Mouse (Mus musculus) heart, embryonic 13.5 days (tissue): Measurements from ENCODE around the gene Ccl24. TPM values are rescaled to one million over a fixed set of nuclear protein-coding genes. Genes with fewer than 3 reads are reported as not detected.

Experiments used
- ATAC-seq: fragments of 200-750 bp; cut with Nextera tagmentation; 2 replicates; pipeline ENCODE4 v1.8.0; 2017; ENCODE audit warnings: moderate TSS enrichment; ENCODE audit not compliant: insufficient number of reproducible peaks, low FRiP score, low TSS enrichment; ENCODE audit errors: extremely low read depth
- H3K27ac ChIP-seq: fragments of 300-500 bp; sonication (generic); replicated peaks from 2 replicates; pipeline ENCODE4 v1.5.1; 2015; ENCODE audit warnings: moderate library complexity, mild to moderate bottlenecking, inconsistent platforms
- H3K27me3 ChIP-seq: fragments of 300-500 bp; sonication (generic); replicated peaks from 2 replicates; pipeline ENCODE4 v1.6.1; 2015; ENCODE audit warnings: mild to moderate bottlenecking, inconsistent platforms
- H3K36me3 ChIP-seq: fragments of 300-500 bp; sonication (generic); 2 replicates; pipeline ENCODE4 v1.6.1; 2015; ENCODE audit warnings: mild to moderate bottlenecking, inconsistent platforms
- H3K4me1 ChIP-seq: fragments of 300-500 bp; sonication (generic); 2 replicates; pipeline ENCODE4 v1.6.1; 2015; ENCODE audit warnings: inconsistent platforms
- H3K4me2 ChIP-seq: fragments of 300-500 bp; sonication (generic); 2 replicates; pipeline ENCODE4 v1.6.1; 2015; ENCODE audit warnings: inconsistent platforms, mild to moderate bottlenecking, moderate library complexity
- H3K4me3 ChIP-seq: fragments of 300-500 bp; sonication (generic); 2 replicates; pipeline ENCODE4 v1.5.1; 2015; ENCODE audit warnings: moderate library complexity, mild to moderate bottlenecking, inconsistent platforms
- H3K9ac ChIP-seq: fragments of 300-500 bp; sonication (generic); 2 replicates; pipeline ENCODE4 v1.6.1; 2015; ENCODE audit warnings: inconsistent platforms, mild to moderate bottlenecking, moderate library complexity
- H3K9me3 ChIP-seq: fragments of 300-500 bp; sonication (generic); 2 replicates; pipeline ENCODE4 v1.6.1; 2016; ENCODE audit warnings: inconsistent platforms
- WGBS: fragments of 180-500 bp; shearing (Covaris S2); methylation state at CpG from one replicate; pipeline ENCODE4 v1.1.7; 2015; ENCODE audit warnings: mixed read lengths; 5-methylcytosine and 5-hydroxymethylcytosine counted together
- polyA plus RNA-seq: library from polyadenylated mRNA; unstranded; fragments of >200 nt; fragmentation: Nextera tagmentation; extraction: Ambion mirVana; gene quantifications from 2 replicates; pipeline ENCODE4 v1.2.1, GENCODE M21; 2015

Gene Ccl24
- polyA plus RNA-seq, 1 experiment from 2014 or later: 2.9 TPM

DNA sequence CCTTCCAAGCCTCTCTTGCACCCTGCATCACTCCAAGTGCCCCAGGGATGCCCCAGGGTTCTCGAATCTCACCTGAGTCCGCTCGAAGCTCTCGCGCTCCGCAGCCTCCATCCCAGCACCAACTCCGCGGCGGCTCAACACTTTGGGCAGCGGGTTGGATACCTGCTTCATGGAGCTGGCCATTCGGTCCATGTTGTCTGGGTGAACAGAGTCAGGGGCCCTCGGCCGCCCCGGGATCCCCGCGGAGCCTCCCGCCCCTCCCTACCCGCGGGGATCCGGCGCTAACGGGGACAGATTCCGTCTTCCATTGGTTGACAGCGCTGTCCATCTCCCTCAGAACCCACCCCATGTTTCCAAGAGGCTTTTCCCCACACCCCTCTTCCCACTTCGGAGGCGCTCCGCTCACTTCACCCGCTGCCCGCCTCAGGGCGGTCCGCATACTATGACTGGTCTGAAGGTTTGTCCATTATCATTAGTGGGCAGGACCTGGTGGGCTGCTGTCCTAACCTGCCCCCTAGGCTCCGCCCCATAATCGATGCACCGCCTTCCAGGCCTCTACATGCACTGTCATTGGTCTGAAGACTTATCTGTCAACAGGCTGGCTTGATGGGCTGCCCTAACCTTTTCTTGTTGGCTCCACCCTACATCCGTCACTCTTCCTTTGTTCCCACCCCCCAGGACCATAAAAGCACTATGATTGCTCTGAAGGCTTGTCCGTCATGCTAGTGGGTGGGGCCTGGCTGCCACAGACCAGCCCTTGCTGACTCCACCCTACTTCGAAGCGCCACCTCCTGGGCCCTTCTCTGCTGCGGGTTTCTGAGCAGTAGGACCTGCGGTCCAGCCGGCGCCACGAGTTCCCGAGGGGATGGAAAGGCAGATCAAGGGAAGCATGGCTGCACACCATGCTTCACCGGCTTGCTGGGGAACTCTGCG lies 27.7 kb downstream of the Ccl24 start, which contains the start of gene Hip1:
Gene Hip1, minus strand, starts transcription at position 256 of the 933 bp plus-strand sequence.
- peaks cover 19% of the 10 kb centered on the region for H3K4me1 ChIP-seq
- H3K9me3 ChIP-seq: no peaks in the 10 kb centered on the region
- 0 out of 2 replicates have a peak, but pooled peaks cover 13% of the 10 kb centered on the region for H3K27me3 ChIP-seq
- under 1% methylated on average over 46 of the region's 46 CpGs for whole genome bisulfite sequencing
- H3K36me3 ChIP-seq: no peaks in the 10 kb centered on the region
- H3K4me3 ChIP-seq: peak within 1 kb of the TSS; percentile 79
- H3K4me2 ChIP-seq: peak within 1 kb of the TSS; percentile 97
- H3K27ac ChIP-seq: peak within 1 kb of the TSS; percentile 67
- H3K9ac ChIP-seq: peak within 1 kb of the TSS; percentile 86
- ATAC-seq: peak; percentile 98

DNA sequence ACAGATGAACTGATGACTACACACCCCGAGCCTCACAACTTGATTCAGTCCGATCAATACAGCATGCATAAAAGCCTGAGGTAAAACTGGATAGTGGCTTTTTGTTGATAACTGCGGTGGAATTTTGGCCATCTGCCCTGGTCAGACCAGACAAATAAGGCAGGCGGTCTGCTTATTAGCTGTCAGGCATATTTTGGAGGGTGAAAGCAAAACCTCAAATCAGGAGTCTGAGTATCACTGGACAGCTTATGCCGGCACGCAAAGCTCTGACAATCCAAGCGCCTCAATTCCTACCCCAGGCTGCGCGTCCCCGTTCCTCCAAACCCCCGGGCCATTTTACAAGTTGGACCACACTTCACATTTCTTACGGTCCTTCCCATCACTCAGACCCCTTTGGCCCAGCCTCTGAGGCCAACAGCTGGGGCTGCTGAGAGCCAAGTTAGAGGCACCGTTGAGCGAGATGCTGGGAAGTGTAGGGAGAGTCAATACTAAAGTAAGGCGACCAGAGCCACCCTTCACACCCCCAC lies 28.8 kb downstream of the Ccl24 start:
- Histone ChIP-seq H3K27me3 (0 out of 2 replicates have a peak, but pooled peaks cover 6% of the 10 kb centered on the region), H3K4me2 (peak overlapping the region; percentile 97), H3K9ac (peak overlapping the region; percentile 86), H3K36me3 (no peaks in the 10 kb centered on the region), H3K27ac (peak overlapping the region; percentile 67), H3K4me1 (peaks cover 19% of the 10 kb centered on the region), H3K4me3 (peak overlapping the region; percentile 79), H3K9me3 (no peaks in the 10 kb centered on the region)
- no peak for ATAC-seq
- 3% methylated on average over 15 of the region's 15 CpGs for WGBS

DNA sequence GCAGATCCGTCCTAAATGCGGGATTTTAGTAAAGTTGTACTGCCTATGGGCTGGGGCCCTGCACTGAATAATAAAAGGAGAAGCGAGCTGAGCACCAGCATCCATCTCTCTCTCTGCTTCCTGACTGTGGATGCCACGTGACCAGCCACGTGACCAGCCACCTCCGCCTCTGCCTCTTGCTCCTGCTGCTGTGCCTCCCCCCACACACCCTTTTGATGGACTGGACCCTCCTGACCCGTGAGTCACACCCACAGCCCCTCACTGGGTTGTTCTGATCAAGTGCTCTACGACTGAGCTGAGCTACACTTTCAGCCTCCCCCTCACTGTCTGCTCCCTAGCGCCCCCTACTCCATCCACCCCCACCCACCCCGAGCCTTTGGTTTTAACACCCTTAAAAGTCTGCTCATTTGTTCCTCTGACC lies 35.0 kb downstream of the Ccl24 start:
- Histone ChIP-seq H3K4me3 (no peak overlapping the region), H3K4me2 (no peak overlapping the region), H3K27me3 (no peaks in the 10 kb centered on the region), H3K9me3 (no peaks in the 10 kb centered on the region), H3K36me3 (0 out of 2 replicates have a peak, but pooled peaks cover 3% of the 10 kb centered on the region), H3K27ac (no peak overlapping the region), H3K9ac (no peak overlapping the region), H3K4me1 (peaks cover 11% of the 10 kb centered on the region)
- 72% methylated on average over 10 of the region's 10 CpGs for WGBS
- no peak for ATAC-seq

DNA sequence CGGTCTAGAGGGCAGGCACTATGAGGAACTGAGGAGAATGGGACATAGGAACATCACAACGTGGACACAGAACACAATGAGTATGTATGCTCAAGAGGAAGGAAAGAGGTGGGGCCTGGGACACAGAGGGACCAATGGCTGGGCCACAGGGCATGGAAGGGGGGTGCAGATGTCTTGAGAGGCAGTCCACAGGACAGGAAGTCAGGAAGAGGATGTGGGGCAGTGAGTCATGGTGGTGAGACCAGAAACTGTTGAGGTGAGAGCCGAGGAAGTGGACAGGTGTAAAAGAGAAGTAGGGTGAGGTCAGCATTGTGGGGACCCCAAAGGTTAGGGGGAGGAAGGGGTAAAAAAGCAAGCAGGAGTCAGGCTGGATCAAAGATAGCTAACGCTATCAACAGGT lies 35.5 kb downstream of the Ccl24 start:
- no peak overlapping the region for H3K27ac ChIP-seq
- WGBS: 62% methylated on average over 4 of the region's 4 CpGs

DNA sequence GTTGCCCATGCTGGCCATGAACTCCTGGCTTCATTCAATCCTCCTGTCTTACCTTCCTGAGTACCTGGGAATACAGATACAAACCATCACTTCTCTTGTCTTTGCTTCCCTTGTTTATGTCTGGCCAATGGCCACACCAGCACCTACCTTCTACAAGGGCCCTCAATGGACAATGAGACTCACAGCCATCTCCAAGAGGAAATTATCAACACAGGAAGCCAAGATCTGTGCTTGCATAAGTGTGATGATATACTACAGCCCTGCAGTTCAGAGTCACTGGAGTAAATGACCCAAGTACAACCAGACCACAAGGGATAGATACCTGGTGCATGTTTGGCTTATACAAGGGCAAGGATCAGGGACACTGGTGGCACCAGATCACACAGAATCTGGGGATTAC lies 37.0 kb downstream of the Ccl24 start:
- H3K27me3 ChIP-seq: no peaks in the 10 kb centered on the region
- no peak overlapping the region for H3K9ac ChIP-seq
- no peaks in the 10 kb centered on the region for H3K9me3 ChIP-seq
- H3K36me3 ChIP-seq: peaks cover 11% of the 10 kb centered on the region; the same call in 1 of the 2 replicates
- peaks cover 17% of the 10 kb centered on the region for H3K4me1 ChIP-seq
- ATAC-seq: no peak
- H3K4me3 ChIP-seq: no peak overlapping the region
- no peak overlapping the region for H3K4me2 ChIP-seq
- no peak overlapping the region for H3K27ac ChIP-seq

More for the DNA sequence above, 35.5 kb downstream of the Ccl24 start:
- Histone ChIP-seq H3K4me1 (peaks cover 11% of the 10 kb centered on the region), H3K9ac (no peak overlapping the region), H3K36me3 (0 out of 2 replicates have a peak, but pooled peaks cover 5% of the 10 kb centered on the region), H3K4me3 (no peak overlapping the region), H3K9me3 (no peaks in the 10 kb centered on the region), H3K27me3 (no peaks in the 10 kb centered on the region), H3K4me2 (no peak overlapping the region)
- no peak for ATAC-seq

DNA sequence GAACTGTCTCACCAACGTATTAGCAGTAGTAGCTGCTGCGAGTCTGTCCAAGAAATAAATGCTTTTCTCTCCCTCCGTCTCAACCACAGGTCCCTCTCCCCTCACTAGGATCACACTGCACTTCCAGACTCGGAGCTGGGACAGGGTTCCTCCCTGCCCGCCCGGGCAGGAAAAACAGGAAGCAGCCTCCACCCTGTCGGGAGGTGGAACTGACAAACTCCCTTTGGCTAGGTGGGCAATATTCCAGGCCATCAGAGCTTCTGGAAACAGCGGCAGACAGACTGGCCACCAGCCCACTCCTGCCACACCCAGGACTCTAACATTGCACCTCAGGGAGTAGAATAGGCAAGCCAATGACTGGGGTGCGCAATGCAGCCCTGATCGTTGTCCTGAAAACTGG lies 39.4 kb downstream of the Ccl24 start:
- peaks cover 24% of the 10 kb centered on the region for H3K4me1 ChIP-seq
- 43% methylated on average over 10 of the region's 10 CpGs for WGBS
- ATAC-seq: no peak
- H3K9me3 ChIP-seq: no peaks in the 10 kb centered on the region
- no peak overlapping the region for H3K4me3 ChIP-seq
- no peak overlapping the region; the same call in 1 of the 2 replicates for H3K4me2 ChIP-seq
- no peaks in the 10 kb centered on the region for H3K27me3 ChIP-seq
- 0 out of 2 replicates have a peak overlapping the region, but pooled peaks have one; percentile 17 for H3K9ac ChIP-seq
- peak overlapping the region; percentile 66 for H3K27ac ChIP-seq
- H3K36me3 ChIP-seq: peaks cover 11% of the 10 kb centered on the region; the same call in 1 of the 2 replicates

DNA sequence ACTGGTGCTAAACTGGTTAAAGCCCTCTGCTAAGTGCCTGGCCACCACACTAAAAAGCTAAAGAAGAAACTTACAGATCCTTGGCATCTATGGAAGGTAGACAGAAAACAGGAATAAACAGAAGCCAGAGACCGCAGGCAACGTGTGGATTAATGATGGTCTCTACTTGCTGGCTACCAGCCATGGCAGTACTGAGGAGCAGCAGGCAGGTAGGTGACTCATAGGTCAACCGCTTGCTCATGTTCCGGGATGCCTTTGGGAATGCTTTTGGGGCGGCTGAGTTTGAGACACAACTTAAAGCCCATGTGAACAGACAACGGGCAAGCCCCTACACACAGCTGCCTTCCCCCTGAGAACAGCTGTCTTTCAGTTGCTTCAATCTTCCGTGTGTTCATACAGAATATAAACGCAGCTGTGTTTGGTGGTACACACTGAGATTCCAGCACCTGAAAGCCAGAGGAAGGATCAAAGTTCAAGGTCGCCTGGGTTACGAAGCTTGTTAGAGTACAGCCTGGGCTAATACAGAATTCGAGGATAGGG lies 41.5 kb downstream of the Ccl24 start:
- no peak overlapping the region for H3K27ac ChIP-seq
- H3K4me2 ChIP-seq: no peak overlapping the region
- H3K9ac ChIP-seq: no peak overlapping the region
- H3K4me1 ChIP-seq: peaks cover 33% of the 10 kb centered on the region
- no peaks in the 10 kb centered on the region for H3K27me3 ChIP-seq
- H3K4me3 ChIP-seq: no peak overlapping the region
- no peak for ATAC-seq
- peaks cover 9% of the 10 kb centered on the region; the same call in 1 of the 2 replicates for H3K36me3 ChIP-seq
- H3K9me3 ChIP-seq: no peaks in the 10 kb centered on the region
- 70% methylated on average over 11 of the region's 11 CpGs for WGBS

DNA sequence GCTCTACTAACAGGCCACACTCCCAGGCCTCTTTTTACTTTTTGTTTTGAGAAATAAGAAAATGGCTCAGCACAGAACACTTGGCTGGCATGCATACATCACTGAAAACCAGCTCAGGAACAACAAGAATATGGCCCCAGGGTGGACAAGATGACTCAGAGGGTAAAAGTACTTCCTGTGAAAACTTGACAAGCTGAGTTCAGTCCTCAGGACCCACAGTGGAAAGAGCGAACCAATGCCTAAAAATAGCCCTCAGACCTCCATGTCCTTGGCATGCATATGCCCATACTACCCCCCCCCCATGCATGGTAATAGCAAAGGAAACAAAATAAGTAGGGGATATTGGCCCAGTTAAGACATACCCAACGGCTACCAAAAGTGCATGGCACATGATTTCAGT lies 42.9 kb downstream of the Ccl24 start:
- H3K36me3 ChIP-seq: peaks cover 7% of the 10 kb centered on the region; the same call in 1 of the 2 replicates
- no peaks in the 10 kb centered on the region for H3K9me3 ChIP-seq
- no peak overlapping the region for H3K9ac ChIP-seq
- no peak overlapping the region for H3K27ac ChIP-seq
- 58% methylated on average over 2 of the region's 2 CpGs for WGBS
- ATAC-seq: no peak
- no peaks in the 10 kb centered on the region for H3K27me3 ChIP-seq
- H3K4me2 ChIP-seq: no peak overlapping the region
- H3K4me3 ChIP-seq: no peak overlapping the region
- peaks cover 46% of the 10 kb centered on the region for H3K4me1 ChIP-seq

DNA sequence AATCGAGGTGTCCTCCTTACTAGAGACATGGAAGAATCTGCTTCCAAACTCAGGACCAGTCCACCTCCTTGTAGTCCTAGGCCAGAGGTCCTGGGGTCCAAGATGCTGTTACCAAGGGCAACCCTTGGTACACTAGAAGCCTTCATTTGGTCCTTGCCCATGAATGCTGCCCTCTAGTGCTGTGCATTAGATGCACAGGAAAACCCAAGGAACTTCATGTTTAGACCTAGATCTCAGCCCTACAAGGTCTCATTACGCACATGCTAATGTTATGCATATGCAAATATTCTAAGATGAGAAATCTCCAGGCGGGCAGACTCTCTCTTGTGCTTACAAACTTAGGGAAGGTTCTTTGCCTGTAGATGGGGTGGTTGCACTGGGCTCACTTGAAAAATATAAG lies 43.5 kb downstream of the Ccl24 start:
- no peak for ATAC-seq
- WGBS: 72% methylated on average over 3 of the region's 3 CpGs
- Histone ChIP-seq H3K9me3 (no peaks in the 10 kb centered on the region), H3K27me3 (no peaks in the 10 kb centered on the region), H3K9ac (no peak overlapping the region), H3K27ac (no peak overlapping the region), H3K4me1 (peaks cover 53% of the 10 kb centered on the region), H3K36me3 (peaks cover 7% of the 10 kb centered on the region; the same call in 1 of the 2 replicates), H3K4me3 (no peak overlapping the region), H3K4me2 (no peak overlapping the region)

DNA sequence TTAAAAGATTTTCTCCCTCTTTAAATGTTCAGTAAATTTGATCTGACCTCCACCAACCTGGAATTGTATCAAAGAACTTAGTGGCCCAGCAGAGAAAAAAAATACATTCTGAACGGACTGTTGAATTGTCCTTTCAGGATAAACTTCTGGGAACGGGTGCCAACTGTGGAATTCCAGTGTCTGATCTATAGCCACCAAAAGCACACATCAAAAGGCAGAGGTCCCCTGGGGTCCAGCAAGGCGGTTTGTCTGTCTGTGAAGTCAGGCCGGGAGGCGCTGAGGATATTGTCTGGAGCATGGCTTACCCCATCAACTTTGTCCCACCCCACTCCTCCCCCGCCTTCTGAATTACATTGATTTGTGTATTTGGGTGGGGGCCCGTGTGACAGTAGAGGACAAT lies 44.9 kb downstream of the Ccl24 start:
- Histone ChIP-seq H3K4me1 (peaks cover 50% of the 10 kb centered on the region), H3K4me3 (no peak overlapping the region), H3K27me3 (no peaks in the 10 kb centered on the region), H3K9ac (no peak overlapping the region), H3K9me3 (no peaks in the 10 kb centered on the region), H3K4me2 (no peak overlapping the region), H3K36me3 (peaks cover 12% of the 10 kb centered on the region; the same call in 1 of the 2 replicates), H3K27ac (no peak overlapping the region)
- 64% methylated on average over 7 of the region's 7 CpGs for whole genome bisulfite sequencing
- no peak for ATAC-seq
